Mouse (Mus musculus) CH12.LX (cell line): ENCODE data around the gene Anapc16. TPM values are rescaled to one million over a fixed set of nuclear protein-coding genes. Genes with fewer than 3 reads are reported as not detected.
A peak's percentile ranks its signal among the peaks of the same experiment; 100 is the strongest.

Source experiments
- DNase-seq: peaks from one replicate; pipeline ENCODE4 v3.0.0-alpha.2; 2013; ENCODE audit errors: extremely low read depth
- H3K27ac ChIP-seq: 2 replicates; pipeline ENCODE4 v1.5.1; 2012; ENCODE audit warnings: low read depth, mild to moderate bottlenecking, control low read depth, moderate library complexity; ENCODE audit not compliant: insufficient read depth
- H3K27me3 ChIP-seq: replicated peaks from 2 replicates; pipeline ENCODE3; 2012; ENCODE audit warnings: inconsistent platforms
- H3K36me3 ChIP-seq, 2 experiments: replicated peaks in 1 of 2; 2 replicates each; pipeline versions ENCODE3 to v1.6.1; 2012; ENCODE audit warnings: inconsistent platforms in 1 of 2, low read length in 1 of 2, mild to moderate bottlenecking in 1 of 2, mixed read lengths in 1 of 2, moderate library complexity in 1 of 2; ENCODE audit not compliant: control insufficient read depth in 1 of 2, insufficient read depth in 1 of 2
- H3K4me1 ChIP-seq, 2 experiments: 2 replicates each; pipeline ENCODE4 v1.6.1; 2012; ENCODE audit warnings: inconsistent platforms in 1 of 2, moderate library complexity in 1 of 2; ENCODE audit not compliant: insufficient read depth in 2 of 2, control insufficient read depth in 1 of 2
- H3K4me2 ChIP-seq: 2 replicates; pipeline ENCODE4 v1.6.1; 2012; ENCODE audit warnings: low read depth, mild to moderate bottlenecking, control low read depth; ENCODE audit not compliant: poor library complexity, insufficient read depth, severe bottlenecking
- H3K4me3 ChIP-seq, 3 experiments: fragments of 150-350 bp in 1 of 3; sonication (generic) in 1 of 3; replicated peaks in 1 of 3; 2 replicates each; pipeline versions ENCODE3 to v1.5.1; 2011 to 2012; ENCODE audit warnings: low read depth in 2 of 3, low read length in 2 of 3, mild to moderate bottlenecking in 2 of 3, moderate library complexity in 2 of 3, control low read depth in 1 of 3, improper control_type of control experiment in 1 of 3, inconsistent platforms in 1 of 3, mixed read lengths in 1 of 3; ENCODE audit not compliant: poor library complexity in 1 of 3
- H3K79me2 ChIP-seq: replicated peaks from 2 replicates; pipeline ENCODE4 v1.6.1; 2012; ENCODE audit warnings: mild to moderate bottlenecking, moderate library complexity; ENCODE audit not compliant: control insufficient read depth, poor library complexity, insufficient read depth, severe bottlenecking; ENCODE audit errors: extremely low read depth
- H3K9ac ChIP-seq: 2 replicates; pipeline ENCODE4 v1.6.1; 2012; ENCODE audit warnings: low read depth, mild to moderate bottlenecking, control low read depth, moderate library complexity; ENCODE audit not compliant: insufficient read depth
- H3K9me3 ChIP-seq: replicated peaks from 2 replicates; pipeline ENCODE3; 2012; ENCODE audit warnings: low read length, inconsistent platforms, mixed read lengths
- CHD1 ChIP-seq: IDR thresholded peaks from 2 replicates; pipeline ENCODE4 v1.6.1; 2012; ENCODE audit warnings: low read depth, low read length, improper control_type of control experiment, inconsistent platforms
- CHD2 ChIP-seq: IDR thresholded peaks from 2 replicates; pipeline ENCODE4 v1.6.1; 2011; ENCODE audit warnings: low read length, improper control_type of control experiment
- CTCF ChIP-seq, 2 experiments: IDR thresholded peaks in 1 of 2; conservative IDR thresholded peaks in 1 of 2; 2 replicates each; pipeline ENCODE4 v1.5.1; 2011 to 2012; ENCODE audit warnings: low read depth in 2 of 2, low read length in 2 of 2, improper control_type of control experiment in 1 of 2, inconsistent platforms in 1 of 2, mild to moderate bottlenecking in 1 of 2, moderate library complexity in 1 of 2
- E2F4 ChIP-seq: IDR thresholded peaks from 2 replicates; pipeline ENCODE4 v1.6.1; 2011; ENCODE audit warnings: low read depth, low read length, improper control_type of control experiment; ENCODE audit not compliant: insufficient replicate concordance
- ELF1 ChIP-seq: IDR thresholded peaks from 2 replicates; pipeline ENCODE4 v1.6.1; 2014; ENCODE audit warnings: low read depth, mild to moderate bottlenecking, inconsistent platforms, low read length, improper control_type of control experiment
- GABPA ChIP-seq: IDR thresholded peaks from 2 replicates; pipeline ENCODE4 v1.6.1; 2012; ENCODE audit warnings: low read depth, low read length, improper control_type of control experiment, inconsistent platforms; ENCODE audit not compliant: insufficient replicate concordance
- JUND ChIP-seq: conservative IDR thresholded peaks from 2 replicates; pipeline ENCODE4 v1.6.1; 2011; ENCODE audit warnings: low read depth, low read length, improper control_type of control experiment
- MAFK ChIP-seq: IDR thresholded peaks from 2 replicates; pipeline ENCODE4 v1.6.1; 2011; ENCODE audit warnings: low read length, improper control_type of control experiment; ENCODE audit not compliant: insufficient replicate concordance
- MAZ ChIP-seq: IDR thresholded peaks from 2 replicates; pipeline ENCODE4 v1.6.1; 2012; ENCODE audit warnings: low read depth, mild to moderate bottlenecking, inconsistent platforms, low read length, improper control_type of control experiment, moderate library complexity
- MXI1 ChIP-seq: IDR thresholded peaks from 2 replicates; pipeline ENCODE4 v1.6.1; 2011; ENCODE audit warnings: mild to moderate bottlenecking, low read depth, low read length, improper control_type of control experiment
- NRF1 ChIP-seq: IDR thresholded peaks from 2 replicates; pipeline ENCODE4 v1.6.1; 2014; ENCODE audit warnings: low read depth, mild to moderate bottlenecking, inconsistent platforms, low read length, improper control_type of control experiment, moderate library complexity
- SMC3 ChIP-seq: IDR thresholded peaks from 2 replicates; pipeline ENCODE4 v1.6.1; 2011; ENCODE audit warnings: low read depth, low read length, improper control_type of control experiment
- TBP ChIP-seq: conservative IDR thresholded peaks from 2 replicates; pipeline ENCODE4 v1.6.1; 2011; ENCODE audit warnings: low read depth, low read length, improper control_type of control experiment
- UBTF ChIP-seq: IDR thresholded peaks from 2 replicates; pipeline ENCODE4 v1.6.1; 2012; ENCODE audit warnings: low read depth, mild to moderate bottlenecking, inconsistent platforms, low read length, improper control_type of control experiment, moderate library complexity
- USF1 ChIP-seq: IDR thresholded peaks from 2 replicates; pipeline ENCODE4 v1.6.1; 2014; ENCODE audit warnings: low read depth, mild to moderate bottlenecking, inconsistent platforms, low read length, improper control_type of control experiment
- ZMIZ1 ChIP-seq: IDR thresholded peaks from 2 replicates; pipeline ENCODE4 v1.6.1; 2012; ENCODE audit warnings: low read depth, mild to moderate bottlenecking, inconsistent platforms, low read length, improper control_type of control experiment
- ZNF384 ChIP-seq: IDR thresholded peaks from 2 replicates; pipeline ENCODE4 v1.6.1; 2012; ENCODE audit warnings: low read depth, low read length, improper control_type of control experiment, inconsistent platforms
- dilution Hi-C: fragments of 300-500 bp; cut with MboI; formaldehyde crosslinking; loops from 2 replicates; pipeline ENCODE4 v1.14.3; 2020; ENCODE audit warnings: low sequenced_read_pairs; ENCODE audit not compliant: extremely low pct_unique_long_range_greater_than_20kb, extremely low pct_ligation_motif_present
- in situ Hi-C: fragments of 300-500 bp; cut with MboI; formaldehyde crosslinking; loops from 3 replicates; pipeline ENCODE4 v1.14.3; 2019; ENCODE audit warnings: low sequenced_read_pairs, low pct_ligation_motif_present, low pct_unique_long_range_greater_than_20kb, mixed read lengths
- polyA plus RNA-seq: library from polyadenylated mRNA; unstranded; fragments of >175 nt; gene quantifications from 2 replicates; pipeline ENCODE4 v1.2.1, GENCODE M21; 2012; ENCODE audit warnings: low read depth; ENCODE audit not compliant: insufficient read length
- total RNA-seq, 2 experiments: library from RNA; depleted of rRNA; stranded (reverse); fragments of 300-350 nt in 1 of 2; fragments of >200 nt in 1 of 2; gene quantifications; 2 replicates each; pipeline ENCODE4 v1.2.3; 2012 to 2014

The Anapc16 gene
- total and polyA plus RNA-seq, 3 experiments: 43.9 to 67.6 (median 64.9) TPM

DNA sequence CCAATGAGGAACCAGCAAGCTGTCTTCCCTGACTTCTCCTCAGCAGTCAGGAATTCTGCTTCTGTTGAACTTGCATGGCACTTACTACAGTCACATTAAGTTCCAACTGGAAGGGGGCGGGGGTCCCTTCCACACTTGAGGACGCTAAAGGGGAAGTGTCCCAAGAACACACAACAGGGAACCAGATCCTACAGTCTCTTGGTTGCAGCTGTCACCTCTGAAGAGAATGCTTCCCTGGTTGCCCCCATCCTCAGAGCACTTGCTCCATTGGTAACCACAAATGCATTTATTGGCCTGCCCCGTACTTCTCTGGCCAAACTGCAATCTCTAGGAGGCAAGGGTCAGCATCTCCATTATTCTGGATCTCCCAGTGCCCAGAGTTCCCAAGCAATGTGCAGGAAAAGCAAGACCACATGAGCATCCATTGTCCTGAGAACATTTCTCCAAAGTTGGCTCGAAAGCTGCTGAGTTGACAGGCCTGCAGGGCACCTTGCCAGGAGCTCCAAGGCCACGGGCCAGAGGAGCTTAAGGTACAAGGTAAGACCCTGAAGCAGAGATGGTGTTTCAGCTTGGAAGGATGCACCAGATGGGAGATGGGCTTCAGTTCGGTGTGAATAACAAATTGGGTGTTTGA, 35.5 kb downstream of the Anapc16 start:
- Histone ChIP-seq H3K9ac (no peak overlapping the region), H3K79me2 (no peaks in the 10 kb centered on the region)
- no peak for TF ChIP-seq ELF1
- TF ChIP-seq, all 38 proteins: peak for 0
- Histone ChIP-seq H3K4me3 (no peak overlapping the region), H3K36me3 (no peaks in the 10 kb centered on the region), H3K27me3 (no peaks in the 10 kb centered on the region), H3K4me1 (peaks cover 4 to 28% of the 10 kb centered on the region in 2 experiments), H3K27ac (no peak overlapping the region), H3K9me3 (peaks cover 3% of the 10 kb centered on the region), H3K4me2 (no peak overlapping the region)
- in situ Hi-C loops: no loop called here
- dilution Hi-C loops: no loop called here
- no peak for DNase-seq

DNA sequence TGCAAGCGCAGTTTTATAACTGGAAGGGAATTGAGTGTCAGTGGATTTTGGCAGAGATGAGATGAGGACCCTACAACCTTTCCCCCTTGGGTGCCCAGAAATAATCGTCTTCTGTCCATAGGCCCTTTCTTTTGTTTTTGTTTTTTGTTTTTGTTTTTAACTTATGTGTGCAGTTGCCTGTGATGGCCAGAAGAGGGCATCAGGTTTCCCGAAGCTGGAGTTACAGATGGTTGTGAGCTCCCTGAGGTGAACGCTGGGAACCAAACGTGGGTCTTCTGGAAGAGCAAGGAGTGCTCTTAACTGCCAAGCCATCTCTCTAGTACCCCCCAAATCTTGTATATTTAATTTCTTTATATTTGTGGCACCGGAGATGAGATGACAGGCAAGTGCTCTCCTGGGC, 36.2 kb downstream of the Anapc16 start:
- no peaks in the 10 kb centered on the region for H3K36me3 ChIP-seq
- no peaks in the 10 kb centered on the region for H3K79me2 ChIP-seq
- no peak overlapping the region for H3K4me2 ChIP-seq
- H3K9ac ChIP-seq: no peak overlapping the region
- DNase-seq: no peak
- no peaks in the 10 kb centered on the region for H3K27me3 ChIP-seq
- peaks cover 4 to 21% of the 10 kb centered on the region in 2 experiments for H3K4me1 ChIP-seq
- peaks cover 3% of the 10 kb centered on the region for H3K9me3 ChIP-seq
- no peak overlapping the region for H3K27ac ChIP-seq
- TF ChIP-seq MAZ (no peak), SMC3 (peak; percentile 4; the same call in 1 of the 2 replicates), ZMIZ1 (no peak), CTCF (conservative IDR thresholded peaks at IDR 0.05 in 1 of 2, IDR thresholded peaks at IDR 0.05 in 1 of 2; ENCODE audit: low read depth in 2 of 2, low read length in 2 of 2) (peak; percentile 15 to 32; a peak in 2 of 4 replicates), E2F4 (no peak), ZNF384 (no peak), NRF1 (no peak), CHD1 (no peak), TBP (no peak), USF1 (no peak), JUND (no peak), MXI1 (no peak), MAFK (no peak), UBTF (no peak), CHD2 (no peak), GABPA (no peak)
- no peak overlapping the region for H3K4me3 ChIP-seq
- in situ Hi-C loops (no loop called here), dilution Hi-C loops (no loop called here)
